In the genomic region with DNA sequence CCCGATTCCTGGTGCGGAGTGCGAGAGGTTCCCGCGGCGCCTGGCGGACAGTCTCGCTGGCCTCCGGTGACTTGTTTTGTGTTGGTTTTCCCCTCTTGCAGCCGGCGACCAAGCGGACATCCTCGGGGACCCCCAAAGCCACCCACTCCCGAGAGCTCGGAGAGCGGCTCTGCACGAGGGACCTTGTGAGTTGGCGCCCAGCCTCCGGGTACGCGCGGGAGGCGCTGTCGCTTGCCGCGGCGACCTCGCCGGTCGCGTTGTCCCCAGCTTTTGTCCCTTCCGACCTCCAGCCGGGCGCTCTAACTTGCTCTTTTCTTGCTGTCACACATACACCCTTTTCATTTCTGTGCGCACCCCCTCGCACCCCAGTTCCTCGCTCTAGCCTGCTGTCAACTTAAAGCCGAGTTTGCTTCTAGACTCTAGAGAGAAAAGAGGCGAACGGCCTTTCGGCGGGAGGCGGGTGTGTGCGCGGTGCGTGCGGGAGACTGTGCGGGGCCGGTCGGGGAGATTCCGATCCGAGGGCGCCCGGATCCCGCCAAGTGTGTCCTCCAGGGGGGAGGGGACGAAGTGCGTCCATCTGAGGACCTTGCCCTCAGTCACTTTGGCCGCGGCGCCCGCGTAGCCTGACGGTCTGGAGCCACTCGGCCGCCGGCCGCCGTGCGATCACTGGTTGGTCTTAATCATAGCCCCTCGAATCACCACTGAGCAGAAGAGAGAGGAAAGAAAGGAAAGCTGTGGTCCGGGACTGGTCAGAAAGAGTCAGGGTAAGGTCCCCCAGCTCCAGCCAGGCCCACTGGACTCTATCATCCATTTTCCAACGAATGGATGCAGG, we compare ENCODE assay signal across 8 mouse cellular contexts. TPM values are rescaled to one million over a fixed set of nuclear protein-coding genes. Genes with fewer than 3 reads are reported as not detected.
DNase-seq lines count a peak whose midpoint lies in the region; ATAC-seq and TF ChIP-seq lines count a peak whose summit lies in the region.

No protein-coding gene starts in this region.

- peak; percentile 49 for ATAC-seq in heart, embryonic 15.5 days (replicated peaks; ENCODE audit: insufficient number of reproducible peaks, insufficient read depth, low FRiP score, low read depth)
- ATAC-seq in midbrain, embryonic 12.5 days (ENCODE audit: low FRiP score, low read depth), result peak; percentile 35

- peak overlapping the region; percentile 77 for H3K27ac ChIP-seq in heart, embryonic 15.5 days
- no peak overlapping the region for H3K27ac ChIP-seq in midbrain, embryonic 12.5 days (replicated peaks)

- peaks cover 6% of the 10 kb centered on the region; the same call in 1 of the 2 replicates for H3K4me1 ChIP-seq in lung, adult 2 months (ENCODE audit: control insufficient read depth, insufficient read depth, low read length)
- peaks cover 49% of the 10 kb centered on the region for H3K4me1 ChIP-seq in heart, embryonic 15.5 days (replicated peaks)
- H3K4me1 ChIP-seq in midbrain, embryonic 12.5 days, result peaks cover 50% of the 10 kb centered on the region

- TF ChIP-seq POLR2A in lung, adult 2 months (IDR thresholded peaks at IDR 0.05; ENCODE audit: borderline replicate concordance, extremely low read depth, low read depth, low read length), result no peak

- H3K4me3 ChIP-seq in lung, adult 2 months (replicated peaks; ENCODE audit: extremely low read depth, low read depth, low read length), result peak overlapping the region; percentile 37
- peak overlapping the region; percentile 66 for H3K4me3 ChIP-seq in heart, embryonic 15.5 days
- peak overlapping the region; percentile 48 for H3K4me3 ChIP-seq in midbrain, embryonic 12.5 days

- peak overlapping the region; percentile 88 for H3K4me2 ChIP-seq in heart, embryonic 15.5 days
- H3K4me2 ChIP-seq in midbrain, embryonic 12.5 days (replicated peaks), result peak overlapping the region; percentile 82

- no peaks in the 10 kb centered on the region for H3K36me3 ChIP-seq in heart, embryonic 15.5 days
- no peaks in the 10 kb centered on the region for H3K36me3 ChIP-seq in midbrain, embryonic 12.5 days

- TF ChIP-seq CTCF in lung, adult 2 months (IDR thresholded peaks at IDR 0.05; ENCODE audit: insufficient read depth, low read length), result no peak

- peak overlapping the region; percentile 58 for H3K9ac ChIP-seq in heart, embryonic 15.5 days
- H3K9ac ChIP-seq in midbrain, embryonic 12.5 days (replicated peaks), result peak overlapping the region; percentile 44

- peaks cover 52% of the 10 kb centered on the region for H3K27me3 ChIP-seq in heart, embryonic 15.5 days
- peaks cover 86% of the 10 kb centered on the region for H3K27me3 ChIP-seq in midbrain, embryonic 12.5 days

- 2% methylated on average over 72 of the region's 72 CpGs for WGBS in lung, adult 2 months
- under 1% methylated on average over 72 of the region's 72 CpGs for WGBS in heart, embryonic 15.5 days
- under 1% methylated on average over 72 of the region's 72 CpGs for WGBS in midbrain, embryonic 12.5 days

- DNase-seq in lung, adult 2 months, result no peak
- no peak for DNase-seq in lung, adult 18-20 months
- DNase-seq in embryo, embryonic 9.5 days (ENCODE audit: extremely low spot score), result peak; percentile 68
- peak; percentile 76 for DNase-seq in kidney, postnatal 10 days
- DNase-seq in ovary, postnatal 10 days (ENCODE audit: low spot score), result no peak
- DNase-seq in spleen, adult 12 weeks (ENCODE audit: low spot score), result no peak

- H3K9me3 ChIP-seq in heart, embryonic 15.5 days (replicated peaks), result no peaks in the 10 kb centered on the region
- no peaks in the 10 kb centered on the region for H3K9me3 ChIP-seq in midbrain, embryonic 12.5 days

RNA-seq across cellular contexts. Expression of gene Esrrg, which starts 0.6 kb away (rescaled TPM):
- polyA plus RNA-seq in lung, adult 2 months (2012; rRNA removed), result 0.69 and 1.3 TPM in 2 replicates
- polyA plus RNA-seq in heart, embryonic 15.5 days (2015; fragmentation: Nextera tagmentation; extraction: Ambion mirVana), result 20.0 and 23.2 TPM in 2 replicates
- polyA plus RNA-seq in midbrain, embryonic 12.5 days (2016; fragmentation: Nextera tagmentation; extraction: Ambion mirVana), result 8.1 and 8.6 TPM in 2 replicates

Comparison
In these comparisons a context has a peak if more than half of its experiments do, and no peak if none do; other contexts are left out.
1. DNase-seq: peak in embryo, embryonic 9.5 days (single experiment) and kidney, postnatal 10 days (single experiment); none in lung, adult 2 months (single experiment), lung, adult 18-20 months (0 of 2), ovary, postnatal 10 days (single experiment) and spleen, adult 12 weeks (single experiment).
2. Peak in every context shown above with its lines, with median percentiles within 50 percentile points of each other: H3K4me3 ChIP-seq.